Mouse (Mus musculus): ENCODE measurements at regions not wholly inside any gene's neighbourhood (a gene's known extent, or its start where the extent isn't known, plus 50 kb on each side); places are given as distances from the start of the nearest gene placed in this dataset.

GRCm38 (mm10) chr16:53480664-53481063, 1026.8 kb upstream of the Alcam start:
- DNase-seq, result no peak

DNA sequence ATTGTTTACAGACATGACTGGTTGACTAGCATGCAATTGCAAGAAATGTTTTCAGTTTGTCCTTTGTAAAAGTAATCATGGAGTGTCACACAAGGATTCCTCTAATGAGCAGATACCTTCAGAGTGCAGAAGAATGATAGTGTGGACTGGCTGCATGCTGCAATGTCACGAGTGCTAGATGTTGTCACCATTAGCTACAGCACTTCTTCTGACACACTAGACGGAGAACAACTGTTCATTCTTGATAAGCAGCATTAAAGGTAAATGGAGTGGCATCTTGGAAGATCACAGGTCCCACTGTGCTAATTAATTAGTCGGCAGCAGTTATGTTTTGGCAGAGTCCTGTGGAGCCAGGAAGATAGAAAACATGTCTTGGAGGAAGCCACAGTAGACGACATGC, 985.6 kb upstream of the Alcam start:
- no peak for DNase-seq

GRCm38 (mm10) chr16:53418416-53418815, 964.5 kb upstream of the Alcam start:
- no peak for DNase-seq

DNA sequence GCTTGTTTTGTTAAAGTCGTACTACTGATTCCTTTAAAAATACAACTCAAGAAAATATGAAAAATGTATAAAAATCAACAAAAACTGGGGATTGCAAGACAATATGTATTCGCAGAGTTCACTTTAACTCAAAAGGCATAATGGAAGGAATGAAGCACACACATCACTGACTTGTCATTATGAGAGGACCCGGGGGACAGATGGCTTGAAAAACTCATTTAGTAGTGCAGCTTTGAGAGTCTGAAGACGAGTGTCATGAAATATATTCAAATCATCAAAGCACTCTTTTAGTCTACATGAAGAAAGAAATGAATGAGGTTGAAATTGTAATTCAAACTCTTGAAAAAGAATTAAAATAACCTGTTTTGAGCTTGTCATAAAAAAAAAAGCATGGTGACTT, 931.3 kb upstream of the Alcam start:
- DNase-seq, result no peak

GRCm38 (mm10) chr16:53342153-53342552, 888.3 kb upstream of the Alcam start:
- no peak for DNase-seq

DNA sequence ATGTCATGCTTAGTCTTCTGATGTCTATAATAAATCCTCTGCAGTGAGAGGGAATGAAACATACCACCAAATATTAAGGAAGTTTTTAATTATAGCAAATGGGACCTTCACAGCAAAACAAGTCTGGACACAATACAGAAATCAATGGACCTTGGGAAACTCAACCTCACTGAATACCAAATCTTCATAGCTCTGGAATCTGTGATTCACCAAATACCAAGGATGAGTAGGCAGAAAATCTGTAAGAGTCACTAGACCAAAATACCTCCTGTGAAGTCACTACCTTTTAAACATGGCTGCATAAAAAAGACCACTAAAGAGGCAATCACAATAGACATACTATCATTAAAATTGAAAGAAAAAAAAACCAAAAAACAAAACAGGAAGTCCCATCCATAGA, 872.5 kb upstream of the Alcam start:
- DNase-seq, result no peak

GRCm38 (mm10) chr16:53292081-53292480, 838.2 kb upstream of the Alcam start:
- DNase-seq, result no peak

DNA sequence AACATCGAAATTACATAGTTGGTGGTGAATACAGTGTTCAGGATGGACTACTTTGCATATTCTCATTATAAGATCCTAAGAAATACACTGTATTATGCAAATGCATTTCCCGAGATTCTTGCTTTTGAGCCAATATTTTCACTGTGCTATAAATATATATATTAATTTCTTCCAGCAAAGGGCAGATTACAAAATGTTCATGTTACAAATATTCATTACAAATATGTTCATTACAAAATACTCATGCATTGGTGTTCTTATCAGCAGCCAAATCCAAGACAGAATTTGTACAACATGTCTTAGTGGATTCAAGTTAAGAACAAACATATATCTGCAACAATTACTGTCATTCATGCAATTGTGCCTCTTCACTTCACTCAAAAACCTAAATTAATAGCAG, 828.1 kb upstream of the Alcam start:
- no peak for DNase-seq

DNA sequence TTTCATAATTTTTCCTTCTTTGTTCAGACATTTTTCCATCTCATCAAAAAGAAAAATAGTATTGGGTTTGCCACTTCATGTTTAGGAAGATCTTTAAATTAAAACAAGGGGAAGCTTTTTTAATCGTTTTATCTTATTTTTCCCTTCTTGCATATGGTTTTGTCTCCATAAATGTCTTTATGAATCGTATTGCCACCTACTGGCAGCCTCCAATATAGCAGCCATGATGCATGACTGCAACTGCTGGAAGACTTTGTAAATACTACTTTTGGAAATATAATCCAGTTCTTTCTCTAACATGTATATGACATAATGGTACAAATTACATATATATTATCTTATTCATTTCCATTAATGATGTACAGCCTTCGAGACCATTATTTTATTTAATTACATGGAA, 812.2 kb upstream of the Alcam start:
- DNase-seq, result peak; percentile 54 to 78

GRCm38 (mm10) chr16:53245365-53245764, 791.5 kb upstream of the Alcam start:
- no peak for DNase-seq

- DNase-seq, result no peak
These were observed 788.3 kb upstream of the Alcam start for GRCm38 (mm10) chr16:53242126-53242537.

DNA sequence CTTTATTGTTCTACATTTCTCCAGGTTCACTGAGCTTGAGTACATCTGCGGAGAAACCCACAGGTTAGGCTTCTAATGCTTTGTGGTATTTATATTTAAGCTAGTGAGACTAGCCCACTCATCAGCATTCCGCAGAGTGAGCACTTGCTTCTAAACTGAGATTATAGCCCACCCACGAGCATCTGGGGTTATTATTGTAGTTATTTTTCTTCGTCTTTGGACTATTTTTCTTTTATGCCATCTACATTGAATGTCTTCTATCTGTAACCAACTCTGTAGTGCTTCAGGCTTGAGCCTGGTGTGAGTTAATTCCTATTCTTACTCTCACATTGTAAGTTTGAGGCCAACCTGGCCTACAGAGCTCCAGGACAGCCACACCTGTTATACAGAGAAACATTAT, 765.0 kb upstream of the Alcam start:
- DNase-seq, result no peak

DNA sequence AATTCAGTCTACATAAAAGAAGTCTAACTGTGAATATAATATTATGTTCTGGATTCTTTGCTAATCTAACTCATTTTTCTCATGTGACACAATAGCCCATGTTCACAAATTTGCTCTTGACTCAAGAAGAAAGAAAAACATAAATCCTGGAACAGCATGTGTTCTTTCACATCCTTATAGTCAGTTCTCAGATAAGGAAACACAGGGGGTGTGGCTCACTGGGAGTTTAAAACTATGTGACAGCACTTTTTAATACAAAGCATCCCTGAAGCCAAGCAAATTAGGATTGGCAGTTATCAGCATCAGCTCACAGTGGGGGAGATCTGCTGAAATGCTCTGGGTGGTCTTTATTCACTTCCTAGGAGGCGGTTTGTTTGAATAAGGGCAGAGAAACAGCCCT, 747.6 kb upstream of the Alcam start:
- no peak for DNase-seq

DNA sequence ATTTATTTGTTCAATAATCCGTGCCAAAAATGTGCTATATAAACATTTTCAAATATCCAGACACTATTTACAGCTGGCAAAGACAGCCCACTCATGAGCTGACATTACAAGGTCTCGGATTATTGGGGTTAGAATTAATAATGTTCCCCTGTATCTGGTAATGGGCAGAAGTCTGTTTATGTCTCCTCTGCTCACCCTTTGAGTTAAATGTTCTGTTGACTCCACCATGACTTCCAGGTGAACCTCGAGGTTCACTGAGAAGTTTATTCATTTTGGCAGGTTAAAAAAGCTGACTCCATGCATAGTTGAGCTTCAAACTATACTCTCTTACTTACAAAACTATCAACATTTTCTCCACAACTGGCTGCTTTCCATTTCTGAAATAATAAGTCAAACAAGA, 732.6 kb upstream of the Alcam start:
- no peak for DNase-seq

DNA sequence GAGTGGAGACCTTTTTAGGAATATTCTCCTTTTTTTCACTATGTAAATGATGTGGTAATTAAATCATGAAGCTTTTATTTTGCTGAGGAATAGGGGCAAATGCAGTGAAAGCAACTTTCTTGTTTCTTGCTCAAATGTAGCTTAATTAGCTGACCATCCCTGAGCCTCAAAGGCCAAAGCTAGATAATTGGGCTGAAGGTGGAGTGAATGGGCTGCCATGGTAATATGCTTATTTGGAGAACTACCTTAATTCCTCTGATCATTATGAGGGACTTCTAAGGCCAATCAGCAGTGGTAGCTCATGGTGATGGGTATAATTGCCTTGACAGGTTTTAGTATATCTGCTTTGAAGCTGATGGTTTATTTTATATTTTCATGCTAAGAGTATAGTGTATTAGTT, 702.5 kb upstream of the Alcam start:
- no peak for DNase-seq

GRCm38 (mm10) chr16:53130677-53131076, 676.8 kb upstream of the Alcam start:
- DNase-seq, result no peak

DNA sequence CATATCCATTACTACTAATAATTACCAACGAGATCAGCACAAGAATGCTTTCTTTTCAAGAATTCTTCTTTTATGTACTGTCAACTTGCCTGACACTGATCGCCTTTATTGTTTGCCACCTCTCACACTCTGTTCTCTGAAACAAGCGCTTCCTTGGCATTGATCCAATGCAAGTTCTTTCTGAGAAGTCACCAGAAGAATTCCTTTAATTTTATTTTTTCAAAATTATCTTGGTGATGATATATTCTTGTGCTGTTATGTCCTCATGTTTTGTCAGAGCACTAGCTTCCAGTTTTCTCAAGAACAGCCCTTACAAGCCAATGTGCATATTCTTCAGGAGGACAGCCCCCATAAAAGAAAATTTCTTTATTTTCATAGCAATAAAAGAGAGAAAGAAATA, 654.9 kb upstream of the Alcam start:
- DNase-seq, result no peak

DNA sequence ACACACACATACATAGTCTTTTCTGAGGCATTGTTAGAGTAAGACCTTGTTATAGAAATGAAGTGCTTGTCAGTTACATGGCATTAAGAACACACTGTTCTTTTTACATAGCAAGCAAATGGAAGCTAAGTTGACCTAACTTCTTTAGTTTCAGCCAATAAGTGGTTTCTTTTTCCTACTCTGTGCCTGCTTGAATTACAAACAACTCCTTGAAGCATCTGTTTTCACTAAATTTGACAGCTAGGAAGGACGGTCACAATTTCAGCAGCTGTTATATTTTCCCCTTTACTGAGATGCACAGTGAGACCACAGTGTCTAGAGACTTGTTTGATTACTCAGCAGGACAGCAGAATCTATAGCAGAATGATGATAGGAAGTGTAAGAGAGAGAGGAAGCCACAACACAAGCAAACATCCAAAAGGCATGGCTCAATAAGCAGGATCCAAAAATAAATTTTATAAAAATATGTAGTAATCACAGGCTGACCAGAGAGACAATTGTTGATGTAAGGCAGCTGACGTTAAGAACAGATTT, 641.6 kb upstream of the Alcam start:
- DNase-seq, result no peak

DNA sequence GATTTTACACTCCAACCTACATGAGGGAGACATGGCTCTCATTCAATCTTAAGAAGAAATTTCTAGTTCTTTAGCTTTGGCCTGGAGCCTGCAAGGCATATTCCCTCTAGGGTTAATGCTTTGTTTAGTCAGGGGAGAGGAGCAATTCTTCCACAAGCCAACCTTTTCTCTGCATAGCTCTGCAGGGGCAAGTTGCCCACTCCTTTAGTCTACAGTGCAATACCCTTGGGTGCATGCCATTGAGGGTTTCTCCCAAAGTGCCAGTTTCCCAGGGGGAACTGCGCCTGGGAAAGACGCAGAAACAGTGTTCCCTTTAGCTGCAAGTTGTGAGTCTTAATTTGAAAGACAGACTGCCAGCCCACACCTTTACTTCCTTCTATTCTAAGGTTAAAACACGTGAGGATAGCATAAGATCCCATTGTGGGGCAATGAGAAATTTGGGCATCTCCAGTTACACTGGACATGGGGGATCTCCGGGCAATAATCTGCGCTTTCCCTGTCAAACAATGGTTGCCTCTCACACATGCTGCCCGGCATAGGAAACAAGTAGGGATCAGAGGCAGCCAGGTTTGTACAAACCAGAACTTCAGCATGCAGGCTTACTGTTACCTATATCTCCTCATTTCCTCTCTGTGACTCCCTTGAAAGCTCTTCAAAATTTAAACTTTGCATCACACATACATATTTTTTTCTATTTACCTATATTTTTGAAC, 620.1 kb upstream of the Alcam start:
- DNase-seq, result peak in 1 of 2 experiments; percentile 4

DNA sequence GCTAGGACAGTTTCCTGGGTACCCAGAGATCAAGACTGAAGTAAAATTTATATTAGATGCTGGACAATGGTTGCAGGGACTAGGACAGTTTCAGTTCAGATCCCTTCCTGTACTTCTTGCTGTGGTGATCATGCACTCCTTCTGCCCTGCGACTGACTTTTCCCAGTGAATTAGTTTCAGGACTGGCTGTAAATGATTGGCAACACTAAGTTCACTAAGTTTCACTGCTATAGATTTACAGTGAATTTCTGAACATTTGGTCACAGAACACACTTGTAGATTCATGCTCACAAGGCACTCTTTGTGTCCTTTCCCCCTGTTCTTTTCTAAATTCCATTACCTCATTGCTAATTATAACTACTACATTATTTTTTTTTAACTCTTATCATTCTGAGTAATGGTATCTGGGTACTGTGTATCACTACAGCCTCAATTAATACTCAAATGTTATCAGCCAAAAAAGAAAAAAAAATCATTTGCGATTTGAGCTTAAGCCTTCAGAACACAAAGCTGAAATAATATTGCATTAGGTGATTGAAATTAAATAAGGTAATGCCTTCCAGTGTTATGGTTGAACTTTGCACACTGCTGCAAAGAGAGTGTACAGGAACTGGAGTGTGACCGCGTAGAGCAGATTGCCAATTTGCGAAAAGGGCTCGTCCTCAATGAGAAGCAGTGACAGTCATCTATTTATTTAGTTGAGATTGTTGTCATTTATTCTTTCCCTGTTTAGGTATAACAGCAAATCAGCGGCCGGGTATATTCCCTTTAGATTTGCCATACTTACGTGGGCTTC, 618.2 kb upstream of the Alcam start:
- no peak for DNase-seq

- no peak for DNase-seq
These were observed 610.3 kb upstream of the Alcam start for GRCm38 (mm10) chr16:53064151-53064550.

- DNase-seq, result no peak
These were observed 609.2 kb upstream of the Alcam start for GRCm38 (mm10) chr16:53063061-53063460.

DNA sequence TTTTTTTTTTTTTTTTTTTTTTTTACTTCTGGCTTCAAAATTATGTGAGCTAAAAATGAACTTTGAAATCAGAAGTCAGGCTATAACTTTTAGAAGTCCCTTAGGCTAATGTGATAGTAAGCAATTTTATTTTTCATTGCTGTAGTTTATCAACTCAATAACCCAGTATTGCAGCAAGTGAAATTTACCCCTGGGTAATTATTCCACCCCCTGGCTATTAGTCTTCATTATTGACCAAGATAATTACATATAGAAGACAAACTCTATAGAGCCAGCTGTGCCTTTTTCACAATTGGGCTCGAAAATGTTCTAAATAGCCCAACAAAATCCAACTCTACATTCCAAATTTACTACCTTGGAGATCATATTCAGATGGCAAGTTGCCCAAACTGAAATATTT, 572.2 kb upstream of the Alcam start:
- DNase-seq, result no peak

DNA sequence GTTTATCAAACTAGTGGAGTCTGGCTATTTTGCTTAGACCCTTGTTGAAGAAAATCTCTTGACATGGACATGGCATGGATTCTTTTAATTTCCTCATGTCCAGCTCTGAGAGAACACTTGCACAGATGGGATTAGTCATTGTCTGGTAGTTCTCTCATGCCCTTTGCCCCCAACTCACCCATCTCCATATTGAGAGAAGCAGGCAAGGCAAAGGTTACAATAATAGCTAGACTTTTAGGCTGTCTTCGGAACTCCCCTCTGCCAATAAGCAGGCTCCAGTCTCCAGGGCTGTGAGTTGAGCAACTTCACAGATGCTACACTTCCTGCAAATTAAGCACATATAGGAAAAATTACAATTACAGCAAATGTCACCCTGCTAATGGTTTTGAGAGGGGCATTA, 558.0 kb upstream of the Alcam start:
- DNase-seq, result no peak

Data from cerebellum, postnatal 25 days (tissue).